Mouse (Mus musculus) lung, embryonic 16.5 days (tissue): ENCODE data around the gene Nanog. TPM values are rescaled to one million over a fixed set of nuclear protein-coding genes. Genes with fewer than 3 reads are reported as not detected.
A peak's percentile ranks its signal among the peaks of the same experiment; 100 is the strongest.
"Not testable (repeated sequence)": the region's sequence is repeated elsewhere in the genome, so short reads cannot be mapped to it uniquely, and the experiment has no call there.

ENCODE experiments used
- ATAC-seq: fragments of 200-750 bp; cut with Nextera tagmentation; 2 replicates; pipeline ENCODE4 v1.8.0; 2017; ENCODE audit warnings: low read depth, mild to moderate bottlenecking, moderate library complexity
- H3K27ac ChIP-seq: fragments of 300-500 bp; sonication (generic); 2 replicates; pipeline ENCODE4 v1.5.1; 2014; ENCODE audit warnings: mild to moderate bottlenecking, control low read depth, low read length
- H3K27me3 ChIP-seq: fragments of 300-500 bp; sonication (generic); 2 replicates; pipeline ENCODE4 v1.6.1; 2014; ENCODE audit warnings: low read depth, low read length, mixed read lengths; ENCODE audit not compliant: control insufficient read depth, insufficient read depth
- H3K36me3 ChIP-seq: fragments of 300-500 bp; sonication (generic); 2 replicates; pipeline ENCODE4 v1.6.1; 2014; ENCODE audit warnings: low read length; ENCODE audit not compliant: control insufficient read depth, insufficient read depth
- H3K4me1 ChIP-seq: fragments of 300-500 bp; sonication (generic); replicated peaks from 2 replicates; pipeline ENCODE4 v1.6.1; 2014; ENCODE audit warnings: low read length, mixed read lengths; ENCODE audit not compliant: control insufficient read depth, insufficient read depth
- H3K4me2 ChIP-seq: fragments of 300-500 bp; sonication (generic); 2 replicates; pipeline ENCODE4 v1.6.1; 2014; ENCODE audit warnings: low read depth, low read length, control low read depth
- H3K4me3 ChIP-seq: fragments of 300-500 bp; sonication (generic); 2 replicates; pipeline ENCODE4 v1.5.1; 2014; ENCODE audit warnings: mild to moderate bottlenecking, low read length, control low read depth
- H3K9ac ChIP-seq: fragments of 300-500 bp; sonication (generic); 2 replicates; pipeline ENCODE4 v1.6.1; 2014; ENCODE audit warnings: low read length, control low read depth
- H3K9me3 ChIP-seq: fragments of 300-500 bp; sonication (generic); 2 replicates; pipeline ENCODE4 v1.6.1; 2016; ENCODE audit warnings: low read length; ENCODE audit not compliant: control insufficient read depth
- WGBS: fragments of 180-500 bp; shearing (Covaris S2); extraction: QIAGEN DNeasy Blood & Tissue Kit; methylation state at CpG from one replicate; pipeline ENCODE4 v1.1.7; 2014; 5-methylcytosine and 5-hydroxymethylcytosine counted together
- polyA plus RNA-seq: library from polyadenylated mRNA; unstranded; fragments of >200 nt; fragmentation: Nextera tagmentation; extraction: Ambion mirVana; gene quantifications from 2 replicates; pipeline ENCODE4 v1.2.1, GENCODE M21; 2015

The Nanog gene
- polyA plus RNA-seq, 1 experiment from 2014 or later, result 0.28 TPM

- Histone ChIP-seq H3K4me1 (no peaks in the 10 kb centered on the region), H3K4me3 (no peak overlapping the region)
- WGBS, result 81% methylated on average over 3 of the region's 3 CpGs
Measured at GRCm38 (mm10) chr6:122695398-122695797, 11.9 kb upstream of the Nanog start.

GRCm38 (mm10) chr6:122699628-122700027 is 7.7 kb upstream of the Nanog start:
- H3K36me3 ChIP-seq, H3K4me2 ChIP-seq, H3K9me3 ChIP-seq, H3K4me3 ChIP-seq, H3K27ac ChIP-seq, H3K27me3 ChIP-seq, H3K4me1 ChIP-seq, H3K9ac ChIP-seq, ATAC-seq: not testable (repeated sequence)
- 73% methylated on average over 2 of the region's 2 CpGs for whole genome bisulfite sequencing

More at GRCm38 (mm10) chr6:122695398-122695797, 11.9 kb upstream of the Nanog start:
- no peak for ATAC-seq
- Histone ChIP-seq H3K4me2 (no peak overlapping the region), H3K27ac (no peak overlapping the region), H3K9me3 (no peaks in the 10 kb centered on the region), H3K27me3 (no peaks in the 10 kb centered on the region), H3K36me3 (no peaks in the 10 kb centered on the region), H3K9ac (no peak overlapping the region)

- Histone ChIP-seq H3K4me2 (no peak overlapping the region), H3K36me3 (no peaks in the 10 kb centered on the region), H3K4me1 (peaks cover 6% of the 10 kb centered on the region), H3K4me3 (no peak overlapping the region), H3K9ac (peak overlapping the region; percentile 58; the same call in 1 of the 2 replicates), H3K27me3 (no peaks in the 10 kb centered on the region), H3K9me3 (no peaks in the 10 kb centered on the region), H3K27ac (peak overlapping the region; percentile 97)
- ATAC-seq, result peak; percentile 23
- WGBS, result 67% methylated on average over 5 of the region's 5 CpGs
Measured at GRCm38 (mm10) chr6:122701816-122702215, 5.5 kb upstream of the Nanog start.

- Histone ChIP-seq H3K27ac (peak overlapping the region; percentile 97), H3K27me3 (no peaks in the 10 kb centered on the region), H3K36me3 (no peaks in the 10 kb centered on the region), H3K4me3 (peak overlapping the region; percentile 44), H3K4me1 (peaks cover 6% of the 10 kb centered on the region), H3K9me3 (no peaks in the 10 kb centered on the region), H3K4me2 (peak overlapping the region; percentile 62), H3K9ac (peak overlapping the region; percentile 58)
- WGBS, result 3% methylated on average over 20 of the region's 20 CpGs
- ATAC-seq, result peak; percentile 96
Measured at GRCm38 (mm10) chr6:122702480-122703124, 4.7 kb upstream of the Nanog start.

GRCm38 (mm10) chr6:122703251-122703650 is 4.0 kb upstream of the Nanog start:
- H3K9ac ChIP-seq, result peak overlapping the region; percentile 58; the same call in 1 of the 2 replicates
- WGBS, result 9% methylated on average over 6 of the region's 6 CpGs

GRCm38 (mm10) chr6:122703706-122704105 is 3.6 kb upstream of the Nanog start:
- Histone ChIP-seq H3K9ac (no peak overlapping the region), H3K4me3 (no peak overlapping the region), H3K4me2 (no peak overlapping the region), H3K27ac (peak overlapping the region; percentile 97), H3K9me3 (no peaks in the 10 kb centered on the region), H3K27me3 (no peaks in the 10 kb centered on the region), H3K4me1 (peaks cover 6% of the 10 kb centered on the region), H3K36me3 (no peaks in the 10 kb centered on the region)
- ATAC-seq, result no peak
- WGBS, result 20% methylated on average over 1 of the region's 1 CpGs

More at GRCm38 (mm10) chr6:122703251-122703650, 4.0 kb upstream of the Nanog start:
- H3K4me3 ChIP-seq, result peak overlapping the region; percentile 44
- H3K9me3 ChIP-seq, result no peaks in the 10 kb centered on the region
- H3K36me3 ChIP-seq, result no peaks in the 10 kb centered on the region
- H3K27ac ChIP-seq, result peak overlapping the region; percentile 97
- no peaks in the 10 kb centered on the region for H3K27me3 ChIP-seq
- H3K4me1 ChIP-seq, result peaks cover 6% of the 10 kb centered on the region
- peak overlapping the region; percentile 62 for H3K4me2 ChIP-seq
- peak; percentile 1; the same call in 1 of the 2 replicates for ATAC-seq

GRCm38 (mm10) chr6:122706337-122706840 is 900 bp upstream of the Nanog start:
- Histone ChIP-seq H3K4me3 (no peak overlapping the region), H3K4me1 (peaks cover 6% of the 10 kb centered on the region), H3K9ac (no peak overlapping the region), H3K4me2 (no peak overlapping the region), H3K27ac (no peak overlapping the region), H3K36me3 (no peaks in the 10 kb centered on the region), H3K9me3 (no peaks in the 10 kb centered on the region), H3K27me3 (no peaks in the 10 kb centered on the region)
- 62% methylated on average over 12 of the region's 12 CpGs for WGBS
- ATAC-seq, result no peak

- Histone ChIP-seq H3K4me1 (no peaks in the 10 kb centered on the region), H3K9ac (no peak overlapping the region), H3K4me3 (no peak overlapping the region), H3K4me2 (no peak overlapping the region), H3K36me3 (no peaks in the 10 kb centered on the region), H3K27ac (no peak overlapping the region), H3K9me3 (no peaks in the 10 kb centered on the region), H3K27me3 (no peaks in the 10 kb centered on the region)
- WGBS, result 66% methylated on average over 4 of the region's 4 CpGs
- ATAC-seq, result no peak
Measured at GRCm38 (mm10) chr6:122708826-122709225, 1.5 kb downstream of the Nanog start.

- Histone ChIP-seq H3K9ac (no peak overlapping the region), H3K36me3 (no peaks in the 10 kb centered on the region), H3K27ac (no peak overlapping the region), H3K4me1 (no peaks in the 10 kb centered on the region), H3K27me3 (no peaks in the 10 kb centered on the region), H3K4me3 (no peak overlapping the region), H3K4me2 (no peak overlapping the region), H3K9me3 (no peaks in the 10 kb centered on the region)
- 50% methylated on average over 2 of the region's 2 CpGs for WGBS
- ATAC-seq, result no peak
Measured at GRCm38 (mm10) chr6:122711455-122711854, 4.2 kb downstream of the Nanog start.
